Mouse (Mus musculus) bone marrow macrophage, adult 2 months (primary cell): ENCODE results near the gene Sox3.

Experiments
- CTCF ChIP-seq: IDR thresholded peaks from 2 replicates; pipeline ENCODE4 v1.5.1; 2012; ENCODE audit warnings: low read depth, mild to moderate bottlenecking, low read length, moderate library complexity
- POLR2A ChIP-seq: IDR thresholded peaks from 2 replicates; pipeline ENCODE4 v1.6.1; 2012; ENCODE audit warnings: mild to moderate bottlenecking, low read depth, low read length, borderline replicate concordance

DNA sequence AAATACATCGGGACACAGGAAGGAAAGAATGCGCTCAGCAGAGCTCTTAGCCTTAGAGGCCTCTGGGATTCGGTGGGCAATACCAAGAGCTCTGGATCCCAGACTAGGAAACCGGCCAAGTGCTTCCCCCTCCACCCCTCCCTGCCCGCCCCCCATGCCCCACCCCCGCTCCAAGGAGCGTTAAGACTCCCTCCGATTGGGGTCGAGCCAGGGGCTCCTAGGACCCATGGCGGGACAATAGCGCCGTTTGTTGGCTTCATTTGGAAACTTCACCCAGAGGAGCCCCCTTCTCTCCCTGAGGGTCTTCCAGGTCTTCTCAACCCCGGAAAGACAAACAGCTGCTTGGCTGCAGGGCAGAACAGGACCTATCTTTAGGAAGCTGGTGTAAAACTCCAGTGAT lies 3.1 kb upstream of the Sox3 start:
- no peak for TF ChIP-seq CTCF
- TF ChIP-seq POLR2A: no peak
